Mouse (Mus musculus): ENCODE measurements around the gene Ptk7. TPM values are rescaled to one million over a fixed set of nuclear protein-coding genes. Genes with fewer than 3 reads are reported as not detected.
A peak's percentile ranks its signal among the peaks of the same experiment; 100 is the strongest.

Ptk7 gene
- total and polyA plus RNA-seq, 2 experiments from 2014 or later, result 22.5 to 62.6 TPM

GRCm38 (mm10) chr17:46611316-46611715, 18.0 kb downstream of the Ptk7 start:
- no peak overlapping the region for H3K4me2 ChIP-seq (ENCODE audit: low read depth, low read length, poor library complexity, severe bottlenecking)
- no peak overlapping the region for H3K27ac ChIP-seq (ENCODE audit: low read depth, low read length)
- no peak for TF ChIP-seq CTCF (IDR thresholded peaks at IDR 0.05)
- no peak overlapping the region for H3K9ac ChIP-seq (replicated peaks; ENCODE audit: low read length, poor library complexity, severe bottlenecking)
- H3K36me3 ChIP-seq (ENCODE audit: insufficient read depth, low read length), result no peaks in the 10 kb centered on the region
- no peaks in the 10 kb centered on the region for H3K9me3 ChIP-seq (ENCODE audit: low read length)
- no peaks in the 10 kb centered on the region for H3K27me3 ChIP-seq (ENCODE audit: insufficient read depth, low read length)
- no peak for DNase-seq (ENCODE audit: low spot score)
- 95% methylated on average over 6 of the region's 6 CpGs for WGBS
- no peak overlapping the region for H3K4me3 ChIP-seq (ENCODE audit: low read depth, low read length)
- no peaks in the 10 kb centered on the region for H3K4me1 ChIP-seq (ENCODE audit: insufficient read depth, low read length)
- ATAC-seq (ENCODE audit: low FRiP score), result no peak

GRCm38 (mm10) chr17:46609721-46610514, 19.4 kb downstream of the Ptk7 start:
- H3K4me2 ChIP-seq (ENCODE audit: low read depth, low read length, poor library complexity, severe bottlenecking), result no peak overlapping the region
- DNase-seq (ENCODE audit: low spot score), result no peak
- no peak overlapping the region for H3K27ac ChIP-seq (ENCODE audit: low read depth, low read length)

GRCm38 (mm10) chr17:46605987-46606386, 23.3 kb downstream of the Ptk7 start:
- Histone ChIP-seq H3K4me1 (ENCODE audit: insufficient read depth, low read length) (no peaks in the 10 kb centered on the region), H3K36me3 (ENCODE audit: insufficient read depth, low read length) (no peaks in the 10 kb centered on the region), H3K27ac (ENCODE audit: low read depth, low read length) (no peak overlapping the region), H3K4me3 (ENCODE audit: low read depth, low read length) (no peak overlapping the region), H3K9me3 (ENCODE audit: low read length) (no peaks in the 10 kb centered on the region), H3K27me3 (ENCODE audit: insufficient read depth, low read length) (no peaks in the 10 kb centered on the region), H3K9ac (replicated peaks; ENCODE audit: low read length, poor library complexity, severe bottlenecking) (no peak overlapping the region), H3K4me2 (ENCODE audit: low read depth, low read length, poor library complexity, severe bottlenecking) (no peak overlapping the region)
- no peak for TF ChIP-seq CTCF (IDR thresholded peaks at IDR 0.05)
- ATAC-seq (ENCODE audit: low FRiP score) (no peak), DNase-seq (ENCODE audit: low spot score) (no peak)
- WGBS, result 77% methylated on average over 12 of the region's 12 CpGs

More at GRCm38 (mm10) chr17:46609721-46610514, 19.4 kb downstream of the Ptk7 start:
- Histone ChIP-seq H3K9me3 (ENCODE audit: low read length) (no peaks in the 10 kb centered on the region), H3K4me3 (ENCODE audit: low read depth, low read length) (no peak overlapping the region), H3K36me3 (ENCODE audit: insufficient read depth, low read length) (no peaks in the 10 kb centered on the region), H3K4me1 (ENCODE audit: insufficient read depth, low read length) (no peaks in the 10 kb centered on the region), H3K9ac (replicated peaks; ENCODE audit: low read length, poor library complexity, severe bottlenecking) (no peak overlapping the region), H3K27me3 (ENCODE audit: insufficient read depth, low read length) (no peaks in the 10 kb centered on the region)
- TF ChIP-seq CTCF (IDR thresholded peaks at IDR 0.05), result no peak
- WGBS, result 61% methylated on average over 15 of the region's 15 CpGs
- ATAC-seq (ENCODE audit: low FRiP score), result no peak

- no peak overlapping the region for H3K9ac ChIP-seq (replicated peaks; ENCODE audit: low read length, poor library complexity, severe bottlenecking)
- no peaks in the 10 kb centered on the region for H3K4me1 ChIP-seq (ENCODE audit: insufficient read depth, low read length)
- no peaks in the 10 kb centered on the region for H3K9me3 ChIP-seq (ENCODE audit: low read length)
- DNase-seq (ENCODE audit: low spot score), result no peak
- H3K4me2 ChIP-seq (ENCODE audit: low read depth, low read length, poor library complexity, severe bottlenecking), result no peak overlapping the region
- H3K27ac ChIP-seq (ENCODE audit: low read depth, low read length), result 0 out of 2 replicates have a peak overlapping the region, but pooled peaks have one; percentile 38
- H3K27me3 ChIP-seq (ENCODE audit: insufficient read depth, low read length), result no peaks in the 10 kb centered on the region
- no peak for TF ChIP-seq CTCF (IDR thresholded peaks at IDR 0.05)
- H3K36me3 ChIP-seq (ENCODE audit: insufficient read depth, low read length), result no peaks in the 10 kb centered on the region
- ATAC-seq (ENCODE audit: low FRiP score), result no peak
- no peak overlapping the region for H3K4me3 ChIP-seq (ENCODE audit: low read depth, low read length)
- WGBS, result 37% methylated on average over 5 of the region's 5 CpGs
These were observed 24.2 kb downstream of the Ptk7 start for GRCm38 (mm10) chr17:46605126-46605525.

GRCm38 (mm10) chr17:46603229-46603628, 26.1 kb downstream of the Ptk7 start:
- Histone ChIP-seq H3K4me1 (ENCODE audit: insufficient read depth, low read length) (no peaks in the 10 kb centered on the region), H3K9me3 (ENCODE audit: low read length) (no peaks in the 10 kb centered on the region), H3K27ac (ENCODE audit: low read depth, low read length) (no peak overlapping the region), H3K36me3 (ENCODE audit: insufficient read depth, low read length) (no peaks in the 10 kb centered on the region), H3K4me2 (ENCODE audit: low read depth, low read length, poor library complexity, severe bottlenecking) (no peak overlapping the region), H3K27me3 (ENCODE audit: insufficient read depth, low read length) (no peaks in the 10 kb centered on the region), H3K9ac (replicated peaks; ENCODE audit: low read length, poor library complexity, severe bottlenecking) (no peak overlapping the region), H3K4me3 (ENCODE audit: low read depth, low read length) (no peak overlapping the region)
- WGBS, result over 99% methylated on average over 4 of the region's 4 CpGs
- ATAC-seq (ENCODE audit: low FRiP score), result no peak
- TF ChIP-seq CTCF (IDR thresholded peaks at IDR 0.05), result no peak
- DNase-seq (ENCODE audit: low spot score), result no peak

- no peak for TF ChIP-seq CTCF (IDR thresholded peaks at IDR 0.05)
- Histone ChIP-seq H3K36me3 (ENCODE audit: insufficient read depth, low read length) (no peaks in the 10 kb centered on the region), H3K4me2 (ENCODE audit: low read depth, low read length, poor library complexity, severe bottlenecking) (no peak overlapping the region), H3K27me3 (ENCODE audit: insufficient read depth, low read length) (no peaks in the 10 kb centered on the region), H3K4me1 (ENCODE audit: insufficient read depth, low read length) (no peaks in the 10 kb centered on the region), H3K4me3 (ENCODE audit: low read depth, low read length) (no peak overlapping the region), H3K9ac (replicated peaks; ENCODE audit: low read length, poor library complexity, severe bottlenecking) (no peak overlapping the region), H3K9me3 (ENCODE audit: low read length) (no peaks in the 10 kb centered on the region), H3K27ac (ENCODE audit: low read depth, low read length) (no peak overlapping the region)
- 87% methylated on average over 9 of the region's 9 CpGs for WGBS
- DNase-seq (ENCODE audit: low spot score) (no peak), ATAC-seq (ENCODE audit: low FRiP score) (no peak)
These were observed 27.1 kb downstream of the Ptk7 start for GRCm38 (mm10) chr17:46602212-46602611.
